Mouse (Mus musculus): ENCODE results near the gene Gm10974. TPM values are rescaled to one million over a fixed set of nuclear protein-coding genes. Genes with fewer than 3 reads are reported as not detected.

Gm10974 gene
- total RNA-seq, 2 experiments from 2014 or later: not detected

GRCm38 (mm10) chr7:66358461-66358860 lies 7.2 kb upstream of the Gm10974 start:
- no peak for DNase-seq
- intact Hi-C loops (cut with DNase I): no loop called here

DNA sequence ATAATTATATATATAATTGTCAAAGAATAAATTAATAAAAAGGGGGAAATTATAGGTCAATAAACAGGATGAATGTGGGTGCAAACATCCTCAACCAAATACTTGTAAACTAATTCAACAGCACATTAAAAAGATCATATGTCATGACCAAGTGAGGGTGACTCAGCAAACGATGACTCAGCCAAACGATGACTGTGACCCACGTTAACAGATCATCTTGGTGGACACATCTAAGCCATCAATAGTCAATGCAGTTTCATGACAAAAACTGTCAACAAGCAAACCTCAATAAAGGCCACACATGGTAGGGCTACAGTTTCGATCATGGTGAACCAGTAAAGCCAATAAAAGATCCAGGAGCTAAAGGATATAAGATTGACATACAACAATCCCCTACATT lies 6.7 kb upstream of the Gm10974 start:
- DNase-seq: no peak
- intact Hi-C loops (cut with DNase I): no loop called here

- intact Hi-C loops (cut with DNase I): no loop called here
- DNase-seq: no peak
Measured at GRCm38 (mm10) chr7:66364491-66364890, 1.2 kb upstream of the Gm10974 start.

DNA sequence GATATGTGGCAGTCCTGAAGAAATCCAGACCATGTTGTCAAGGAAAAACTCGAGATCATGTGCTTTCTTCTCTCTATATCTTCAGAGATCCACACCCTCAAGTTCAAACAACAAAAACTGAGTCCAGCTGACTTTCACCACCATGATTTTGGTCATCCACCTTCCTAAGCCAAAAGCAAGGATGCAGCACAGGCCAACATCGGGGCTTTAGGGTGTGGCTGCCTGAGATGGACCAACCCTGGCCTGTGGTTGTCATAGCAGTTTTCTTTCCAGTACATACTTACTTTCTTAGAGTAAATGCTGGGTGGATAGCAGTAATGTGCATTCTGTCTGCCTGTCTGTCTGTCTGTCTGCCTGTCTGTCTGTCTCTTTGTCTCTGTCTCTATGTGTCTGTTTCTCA lies 294 bp upstream of the Gm10974 start:
- intact Hi-C loops (cut with DNase I): no loop called here
- no peak for DNase-seq

DNA sequence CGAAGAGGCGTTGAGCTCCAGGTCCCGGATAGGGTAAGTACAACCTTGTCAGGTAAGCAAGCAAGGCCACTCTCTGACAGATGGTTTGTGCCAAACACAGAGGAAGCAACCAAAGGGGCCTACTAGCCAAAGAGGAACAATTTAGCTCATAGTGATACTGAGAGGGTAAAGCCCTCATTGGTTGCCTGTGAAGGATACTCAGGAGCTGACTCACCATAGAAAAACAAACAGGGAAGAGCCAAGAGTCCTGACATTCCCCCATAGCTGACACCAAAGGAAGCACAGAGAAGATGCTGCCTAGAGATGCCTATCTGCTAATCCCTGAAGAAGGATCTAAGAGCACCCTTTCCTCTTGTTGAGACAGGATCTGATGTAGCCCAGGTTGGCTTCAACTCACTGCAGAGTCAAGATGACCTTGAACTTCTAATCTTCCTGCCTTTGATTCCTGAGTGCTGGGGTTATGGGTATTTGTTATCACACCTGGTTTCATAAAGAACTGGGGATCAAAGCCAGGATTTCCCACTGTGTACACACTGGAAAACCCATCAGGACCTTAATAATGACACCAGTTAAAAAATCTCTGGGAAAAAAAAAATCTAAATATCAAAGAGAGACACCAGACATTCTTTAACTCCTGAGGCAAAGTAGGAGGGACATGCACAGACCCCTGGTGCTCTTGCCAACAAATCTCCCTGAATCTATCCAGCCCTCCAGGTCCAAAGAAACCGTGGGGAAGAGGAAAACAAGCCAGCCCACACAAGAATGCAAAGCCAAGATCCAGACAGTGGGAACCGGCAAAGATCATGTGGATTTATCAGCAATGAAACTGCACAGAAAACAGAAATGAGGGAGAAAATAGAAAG lies 3.6 kb downstream of the Gm10974 start:
- no peak for DNase-seq
- intact Hi-C loops (cut with DNase I): no loop called here

DNA sequence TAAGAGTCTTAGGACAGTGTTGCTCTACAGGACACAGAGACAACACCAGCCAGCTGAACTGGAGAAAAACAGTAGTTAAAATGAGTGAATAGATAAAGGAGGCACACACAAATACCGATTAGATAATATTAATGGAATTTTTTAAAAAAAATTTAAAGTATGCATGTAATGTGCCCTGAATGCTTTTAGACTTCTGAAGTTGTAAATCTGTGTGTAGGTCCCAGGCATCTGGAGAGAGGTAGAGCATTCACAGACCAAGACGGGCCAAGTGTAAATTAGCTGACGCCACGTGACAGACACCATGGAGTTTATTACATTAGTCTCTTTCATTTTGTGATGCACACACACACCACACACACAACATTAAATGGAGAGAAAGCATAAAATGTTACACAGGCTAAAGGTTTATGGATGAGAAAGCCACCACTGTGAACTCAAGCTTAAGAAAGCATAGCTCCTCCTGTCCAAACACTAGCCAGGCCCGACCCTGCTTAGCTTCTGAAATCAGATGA lies 4.3 kb downstream of the Gm10974 start:
- no peak for DNase-seq

DNA sequence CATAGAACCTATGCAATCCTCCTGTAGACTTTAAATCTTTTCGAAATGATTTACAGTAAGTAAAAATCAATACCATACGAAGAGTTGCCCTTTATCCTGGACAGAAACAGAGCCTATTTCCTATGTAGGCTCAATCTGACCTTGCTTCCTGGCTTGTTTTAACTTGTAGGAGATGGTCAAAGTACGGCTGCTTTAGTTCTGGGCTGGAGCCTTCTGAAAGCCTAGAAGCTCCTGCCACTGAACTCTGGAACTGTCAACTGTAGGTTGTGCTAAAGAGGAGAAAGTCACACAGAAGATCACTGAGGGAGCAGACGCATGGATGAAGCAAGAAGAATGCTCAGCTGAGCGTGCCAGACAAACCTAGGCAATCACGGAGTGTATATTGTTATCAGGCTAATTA lies 5.3 kb downstream of the Gm10974 start:
- intact Hi-C loops (cut with DNase I): no loop called here
- DNase-seq: no peak

More for the DNA sequence above, 4.3 kb downstream of the Gm10974 start:
- intact Hi-C loops (cut with DNase I): no loop called here

GRCm38 (mm10) chr7:66373391-66373790 lies 7.7 kb downstream of the Gm10974 start:
- no peak for DNase-seq
- intact Hi-C loops (cut with DNase I): no loop called here

- DNase-seq: no peak
- intact Hi-C loops (cut with DNase I): no loop called here
Measured at GRCm38 (mm10) chr7:66375736-66376135, 10.0 kb downstream of the Gm10974 start.

DNA sequence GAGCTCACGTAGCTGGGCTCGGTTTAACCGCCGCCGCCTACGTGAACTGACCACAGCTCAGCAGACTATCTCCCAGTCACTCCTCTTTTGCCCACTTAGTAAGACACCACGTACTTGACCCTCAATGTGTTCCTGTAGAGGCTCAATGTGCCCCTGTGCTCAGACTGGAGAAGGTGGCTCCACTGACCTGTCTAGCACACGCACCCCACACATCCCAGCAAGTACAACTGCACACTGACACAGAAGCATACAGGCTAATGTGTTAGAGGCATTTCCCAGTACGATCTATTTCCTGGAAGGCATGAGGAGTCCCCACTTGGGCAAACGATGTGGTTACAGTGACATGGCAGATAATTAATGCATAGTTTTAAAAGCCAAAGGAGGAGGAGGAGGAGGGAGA lies 10.9 kb downstream of the Gm10974 start:
- intact Hi-C loops (cut with DNase I): no loop called here

GRCm38 (mm10) chr7:66384213-66384612 lies 18.5 kb downstream of the Gm10974 start:
- DNase-seq: no peak
- intact Hi-C loops (cut with DNase I): no loop called here

More for the DNA sequence above, 10.9 kb downstream of the Gm10974 start:
- no peak for DNase-seq

DNA sequence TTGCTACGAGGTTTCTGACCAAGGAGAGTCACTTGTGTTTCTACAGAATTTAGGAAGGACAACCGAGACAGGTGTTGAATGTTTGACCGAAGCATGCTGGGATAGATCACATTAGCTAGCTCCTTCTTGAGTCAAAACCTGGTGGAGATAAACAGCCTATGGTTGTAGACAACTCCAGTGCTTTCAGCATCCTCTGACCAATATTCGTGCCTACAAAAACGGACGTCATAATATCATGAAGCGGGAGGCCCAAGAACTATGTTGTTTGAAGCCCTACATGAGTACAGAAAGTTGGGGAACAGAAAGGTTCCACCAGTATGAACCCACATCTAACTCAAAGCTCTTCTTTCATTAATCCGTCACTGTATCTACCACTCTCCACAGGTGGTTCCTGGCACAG lies 19.2 kb downstream of the Gm10974 start:
- DNase-seq: no peak

DNA sequence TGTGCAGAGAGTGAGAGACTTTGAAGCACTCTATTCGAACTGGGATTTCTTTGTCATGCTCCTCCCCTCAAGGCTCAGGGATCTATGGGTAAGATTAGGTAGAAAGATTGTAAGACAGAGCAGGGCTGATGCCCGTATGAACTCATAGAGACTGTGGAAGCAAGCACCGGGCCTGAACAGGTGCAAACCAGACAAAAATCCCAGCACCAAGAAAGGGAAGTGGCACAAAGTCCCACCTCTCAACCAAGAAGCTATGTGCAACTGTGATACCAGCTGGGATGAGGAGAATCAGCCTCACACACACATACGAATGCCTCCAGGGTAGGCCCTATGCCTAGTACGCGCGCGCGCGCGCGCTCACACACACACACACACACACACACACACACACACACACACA lies 20.1 kb downstream of the Gm10974 start:
- intact Hi-C loops (cut with DNase I): loop anchor here (5.0 kb wide), 2 partner anchors 74 to 279 kb away; partner anchors contain the start of gene Chsy1
- no peak for DNase-seq

More for the DNA sequence above, 19.2 kb downstream of the Gm10974 start:
- intact Hi-C loops (cut with DNase I): loop anchor here (5.0 kb wide), 2 partner anchors 73 to 278 kb away; partner anchors contain the start of gene Chsy1

DNA sequence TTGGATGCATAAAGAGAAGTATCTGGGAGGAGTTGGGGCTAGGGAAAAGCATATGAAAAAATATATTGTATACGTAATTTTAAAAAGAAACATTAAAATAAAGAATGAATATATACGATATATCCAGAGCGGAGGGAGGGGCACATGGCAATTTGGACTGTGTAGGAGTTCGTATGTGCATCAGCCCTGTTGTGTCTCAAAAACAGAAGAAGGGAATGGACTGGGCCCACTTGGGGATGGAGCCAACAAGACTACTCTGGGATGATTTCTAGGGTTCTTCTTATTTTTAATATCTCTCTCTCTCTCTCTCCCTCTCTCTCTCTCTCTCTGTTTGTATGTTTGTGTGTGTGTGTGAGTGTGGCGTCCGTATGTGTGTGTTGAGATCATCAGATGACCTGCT lies 20.7 kb downstream of the Gm10974 start:
- intact Hi-C loops (cut with DNase I): loop anchor here (5.0 kb wide), 2 partner anchors 74 to 279 kb away; partner anchors contain the start of gene Chsy1
- no peak for DNase-seq

DNA sequence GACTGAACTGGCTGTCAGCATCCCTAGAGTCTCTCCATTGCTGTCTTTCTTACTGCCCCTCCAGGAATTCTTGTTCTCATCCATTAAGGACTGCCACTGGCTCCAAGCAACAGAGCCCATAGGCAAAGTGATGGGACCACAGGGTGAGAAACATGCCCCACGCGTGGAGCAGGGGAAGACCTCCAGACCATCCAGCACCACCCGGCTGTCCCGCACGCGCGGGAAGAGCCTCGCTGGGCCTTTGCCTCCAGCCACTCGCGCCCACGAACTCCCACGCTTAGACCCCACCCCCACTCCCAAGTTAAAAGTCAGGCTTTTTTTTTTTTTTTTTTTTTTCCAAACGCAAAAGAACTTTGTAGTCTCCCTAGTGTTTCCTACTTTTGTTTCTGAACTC lies 21.7 kb downstream of the Gm10974 start:
- intact Hi-C loops (cut with DNase I): loop anchor here (5.0 kb wide), 2 partner anchors 75 to 280 kb away; partner anchors contain the start of gene Chsy1
- DNase-seq: no peak

- peak; percentile 22 for DNase-seq
- intact Hi-C loops (cut with DNase I): loop anchor here (5.0 kb wide), 2 partner anchors 76 to 281 kb away; partner anchors contain the start of gene Chsy1
Measured at GRCm38 (mm10) chr7:66387813-66388521, 22.3 kb downstream of the Gm10974 start, which contains the start of gene Lrrk1. Gene Lrrk1, minus strand, starts transcription at chr7:66388350.

DNA sequence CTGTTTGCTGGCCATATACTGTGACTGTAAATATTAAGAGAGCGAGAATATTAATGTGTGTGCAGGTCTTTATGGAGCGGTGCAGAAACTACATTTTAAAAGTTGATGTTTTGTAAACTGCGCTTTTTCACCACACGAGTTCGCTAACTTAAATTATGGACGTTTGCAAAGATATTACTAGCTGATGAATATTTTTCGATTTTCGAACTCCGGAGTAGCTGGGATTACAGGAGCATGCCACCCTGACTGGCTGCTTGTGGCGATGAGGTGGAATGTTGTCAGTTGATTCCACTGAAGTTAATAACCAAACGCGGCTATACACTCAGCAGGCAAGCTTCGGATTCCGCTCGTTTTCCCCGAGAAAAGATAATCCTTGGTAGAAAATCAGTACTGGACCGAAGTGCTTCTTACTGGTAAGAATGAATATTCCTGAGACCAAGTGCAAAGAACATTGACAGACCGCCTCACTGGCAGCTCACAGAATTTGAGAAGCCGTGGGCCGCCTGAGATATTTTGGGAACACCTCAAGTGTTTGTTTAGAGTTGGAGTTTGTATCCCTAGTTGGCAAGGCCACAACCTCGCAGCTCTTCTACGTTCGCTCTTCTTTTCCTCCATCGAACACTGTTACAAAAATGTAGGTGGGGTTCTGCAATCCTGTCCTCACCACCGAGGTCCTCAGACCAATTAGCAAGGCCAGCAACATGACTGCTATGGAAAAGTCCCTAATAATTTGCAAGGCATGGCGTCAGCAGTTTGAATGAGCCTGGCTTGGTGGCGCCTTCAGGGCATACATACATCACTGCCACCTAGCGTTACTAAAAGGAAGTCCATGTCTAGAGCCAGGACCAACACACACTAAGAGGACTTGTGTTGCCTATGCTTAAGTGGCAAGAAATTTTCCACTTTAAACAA lies 23.2 kb downstream of the Gm10974 start:
- DNase-seq: peak; percentile 51
- intact Hi-C loops (cut with DNase I): loop anchor here (5.0 kb wide), 2 partner anchors 77 to 282 kb away; partner anchors contain the start of gene Chsy1

DNA sequence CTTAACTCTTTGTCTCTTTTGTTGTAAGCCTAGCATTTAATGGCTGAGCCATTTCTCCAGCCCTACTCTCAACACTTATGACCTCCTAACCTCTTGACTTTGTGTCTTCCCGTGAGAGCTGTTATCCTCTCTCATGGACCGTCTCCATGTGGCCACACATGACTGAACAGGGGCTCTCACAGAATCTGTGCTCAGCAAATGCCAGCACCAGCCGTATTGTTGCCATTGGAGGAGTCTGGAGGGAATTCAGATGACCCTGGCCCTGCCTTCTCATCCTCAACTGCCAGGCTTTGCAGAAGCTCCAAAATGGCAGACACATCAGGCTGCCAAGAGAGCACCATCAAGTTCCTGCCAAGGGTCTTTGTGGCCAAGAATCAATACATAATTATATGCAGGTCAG lies 31.6 kb downstream of the Gm10974 start:
- no peak for DNase-seq
- intact Hi-C loops (cut with DNase I): no loop called here

- no peak for DNase-seq
- intact Hi-C loops (cut with DNase I): no loop called here
Measured at GRCm38 (mm10) chr7:66401605-66402004, 35.9 kb downstream of the Gm10974 start.

- DNase-seq: no peak
- intact Hi-C loops (cut with DNase I): no loop called here
Measured at GRCm38 (mm10) chr7:66402876-66403275, 37.2 kb downstream of the Gm10974 start.

Data from left cerebral cortex, postnatal 4 days (tissue).